Mouse (Mus musculus) MEL (cell line): ENCODE results near the gene Fam168b.

Experiments
- CTCF ChIP-seq, 3 experiments: IDR thresholded peaks in 2 of 3; conservative IDR thresholded peaks in 1 of 3; 2 replicates each; pipeline ENCODE4 v1.5.1; 2011 to 2012; ENCODE audit warnings: low read length in 3 of 3, low read depth in 2 of 3, mild to moderate bottlenecking in 2 of 3, improper control_type of control experiment in 1 of 3, inconsistent platforms in 1 of 3, mixed read lengths in 1 of 3, moderate library complexity in 1 of 3; ENCODE audit not compliant: control insufficient read depth in 1 of 3, insufficient read depth in 1 of 3, poor library complexity in 1 of 3, severe bottlenecking in 1 of 3
- ELF1 ChIP-seq: IDR thresholded peaks from 2 replicates; pipeline ENCODE4 v1.6.1; 2014; ENCODE audit warnings: low read depth, mild to moderate bottlenecking, inconsistent platforms, low read length, improper control_type of control experiment, moderate library complexity
- EP300 ChIP-seq, 2 experiments: IDR thresholded peaks; 2 replicates each; pipeline ENCODE4 v1.6.1; 2011; ENCODE audit warnings: improper control_type of control experiment in 2 of 2, low read length in 2 of 2, low read depth in 1 of 2, mild to moderate bottlenecking in 1 of 2
- GABPA ChIP-seq: IDR thresholded peaks from 2 replicates; pipeline ENCODE4 v1.6.1; 2012; ENCODE audit warnings: low read depth, mild to moderate bottlenecking, inconsistent platforms, low read length, improper control_type of control experiment, moderate library complexity
- GATA1 ChIP-seq: IDR thresholded peaks from 2 replicates; pipeline ENCODE4 v1.6.1; 2011; ENCODE audit warnings: low read depth, low read length, improper control_type of control experiment
- JUND ChIP-seq: IDR thresholded peaks from 2 replicates; pipeline ENCODE4 v1.6.1; 2011; ENCODE audit warnings: low read depth, mild to moderate bottlenecking, improper control_type of control experiment, low read length
- MEF2A ChIP-seq: IDR thresholded peaks from 2 replicates; pipeline ENCODE4 v1.6.1; 2014; ENCODE audit warnings: low read depth, mild to moderate bottlenecking, inconsistent platforms, low read length, improper control_type of control experiment; ENCODE audit not compliant: poor library complexity, insufficient replicate concordance, severe bottlenecking; ENCODE audit errors: extremely low read depth
- POLR2A ChIP-seq, 2 experiments: IDR thresholded peaks; 2 replicates each; pipeline ENCODE4 v1.6.1; 2011 to 2012; ENCODE audit warnings: low read length in 2 of 2, mild to moderate bottlenecking in 2 of 2, control low read depth in 1 of 2, improper control_type of control experiment in 1 of 2, low read depth in 1 of 2, moderate library complexity in 1 of 2; ENCODE audit not compliant: control insufficient read depth in 1 of 2, insufficient read depth in 1 of 2, poor library complexity in 1 of 2
- RCOR1 ChIP-seq: IDR thresholded peaks from 2 replicates; pipeline ENCODE4 v1.6.1; 2012; ENCODE audit warnings: low read depth, mild to moderate bottlenecking, inconsistent platforms, low read length, improper control_type of control experiment
- SMC3 ChIP-seq: IDR thresholded peaks from 2 replicates; pipeline ENCODE4 v1.6.1; 2011; ENCODE audit warnings: low read depth, low read length, improper control_type of control experiment
- TCF12 ChIP-seq: IDR thresholded peaks from 2 replicates; pipeline ENCODE4 v1.6.1; 2014; ENCODE audit warnings: low read depth, mild to moderate bottlenecking, inconsistent platforms, low read length, improper control_type of control experiment, moderate library complexity
- USF1 ChIP-seq: IDR thresholded peaks from 2 replicates; pipeline ENCODE4 v1.6.1; 2014; ENCODE audit warnings: low read depth, mild to moderate bottlenecking, inconsistent platforms, low read length, improper control_type of control experiment, moderate library complexity
- ZNF384 ChIP-seq: IDR thresholded peaks from 2 replicates; pipeline ENCODE4 v1.6.1; 2012; ENCODE audit warnings: low read depth, mild to moderate bottlenecking, inconsistent platforms, low read length, improper control_type of control experiment

DNA sequence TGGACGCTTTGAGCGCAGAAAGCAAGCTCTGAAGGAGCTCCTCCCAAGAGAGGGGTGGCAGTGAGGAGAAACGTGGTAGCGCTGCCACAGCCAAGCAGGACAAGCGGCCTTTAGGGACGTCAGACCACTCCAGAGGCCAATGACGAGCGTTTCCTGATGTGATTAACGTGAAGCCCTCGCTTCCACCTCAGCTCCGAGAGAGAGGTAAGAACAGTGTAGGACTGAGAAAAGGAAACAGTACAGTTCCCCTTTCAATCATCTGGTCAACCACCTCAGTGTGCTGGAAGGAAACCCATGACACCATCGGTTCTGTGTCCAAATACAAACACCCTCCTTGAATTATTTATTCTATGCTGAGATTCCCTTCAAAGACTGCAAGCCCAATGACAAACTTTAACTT is 3.6 kb downstream of the Fam168b start:
- TF ChIP-seq EP300 (IDR thresholded peaks at IDR 0.05; ENCODE audit: low read depth in 1 of 2, low read length in 2 of 2) (no peak), SMC3 (no peak), POLR2A (IDR thresholded peaks at IDR 0.05; ENCODE audit: control insufficient read depth in 1 of 2, insufficient read depth in 1 of 2, low read depth in 1 of 2, low read length in 2 of 2, poor library complexity in 1 of 2) (no peak), GABPA (no peak), RCOR1 (no peak), TCF12 (no peak), CTCF (IDR thresholded peaks at IDR 0.05 in 2 of 3, conservative IDR thresholded peaks at IDR 0.05 in 1 of 3; ENCODE audit: control insufficient read depth in 1 of 3, insufficient read depth in 1 of 3, low read depth in 2 of 3, low read length in 3 of 3, poor library complexity in 1 of 3, severe bottlenecking in 1 of 3) (no peak), USF1 (no peak), ELF1 (no peak), GATA1 (no peak), ZNF384 (no peak), JUND (no peak), MEF2A (no peak)
